Mouse (Mus musculus) ovary, postnatal 14 days (tissue): Measurements from ENCODE around the gene Sms.

Experiments used
- DNase-seq: peaks from one replicate; pipeline ENCODE4 v3.0.0; 2022; ENCODE audit warnings: low spot score

Sms gene

GRCm38 (mm10) chrX:157491944-157492726 lies at the start of gene Sms:
Gene Sms, minus strand, starts transcription at chrX:157492287.
- peak; percentile 7 for DNase-seq

- DNase-seq = no peak
These were observed 14.3 kb upstream of the Sms start for GRCm38 (mm10) chrX:157506400-157506799.

- DNase-seq = no peak
These were observed 12.4 kb upstream of the Sms start for GRCm38 (mm10) chrX:157504506-157504905.

- DNase-seq = no peak
These were observed 9.8 kb upstream of the Sms start for GRCm38 (mm10) chrX:157501871-157502270.

- DNase-seq = no peak
These were observed 7.9 kb upstream of the Sms start for GRCm38 (mm10) chrX:157500004-157500403.

- no peak for DNase-seq
These were observed 1.1 kb upstream of the Sms start for GRCm38 (mm10) chrX:157493159-157493558.

GRCm38 (mm10) chrX:157491145-157491935 lies 747 bp downstream of the Sms start:
- peak; percentile 1 for DNase-seq

GRCm38 (mm10) chrX:157490769-157491144 lies 1.3 kb downstream of the Sms start:
- no peak for DNase-seq

- no peak for DNase-seq
These were observed 2.0 kb downstream of the Sms start for GRCm38 (mm10) chrX:157489871-157490721.

- no peak for DNase-seq
These were observed 3.3 kb downstream of the Sms start for GRCm38 (mm10) chrX:157488831-157489230.

GRCm38 (mm10) chrX:157486765-157487164 lies 5.3 kb downstream of the Sms start:
- peak; percentile 6 for DNase-seq

- DNase-seq = no peak
These were observed 9.2 kb downstream of the Sms start for GRCm38 (mm10) chrX:157482842-157483241.

- DNase-seq = no peak
These were observed 10.2 kb downstream of the Sms start for GRCm38 (mm10) chrX:157481860-157482259.

GRCm38 (mm10) chrX:157477328-157477727 lies 14.8 kb downstream of the Sms start:
- no peak for DNase-seq

- DNase-seq = no peak
These were observed 15.8 kb downstream of the Sms start for GRCm38 (mm10) chrX:157476153-157476810.

- no peak for DNase-seq
These were observed 20.1 kb downstream of the Sms start for GRCm38 (mm10) chrX:157471711-157472660.

- no peak for DNase-seq
These were observed 23.3 kb downstream of the Sms start for GRCm38 (mm10) chrX:157468795-157469194.

- no peak for DNase-seq
These were observed 24.0 kb downstream of the Sms start for GRCm38 (mm10) chrX:157468055-157468454.

GRCm38 (mm10) chrX:157465949-157466348 lies 26.1 kb downstream of the Sms start:
- no peak for DNase-seq

- DNase-seq = peak; percentile 2
These were observed 29.4 kb downstream of the Sms start for GRCm38 (mm10) chrX:157462716-157463115.

GRCm38 (mm10) chrX:157454430-157454829 lies 37.7 kb downstream of the Sms start:
- peak; percentile 44 for DNase-seq
